Mouse (Mus musculus): ENCODE measurements around the gene Ift43. TPM values are rescaled to one million over a fixed set of nuclear protein-coding genes. Genes with fewer than 3 reads are reported as not detected.

The Ift43 gene
- polyA plus RNA-seq, 1 experiment from 2014 or later = 81.3 TPM

DNA sequence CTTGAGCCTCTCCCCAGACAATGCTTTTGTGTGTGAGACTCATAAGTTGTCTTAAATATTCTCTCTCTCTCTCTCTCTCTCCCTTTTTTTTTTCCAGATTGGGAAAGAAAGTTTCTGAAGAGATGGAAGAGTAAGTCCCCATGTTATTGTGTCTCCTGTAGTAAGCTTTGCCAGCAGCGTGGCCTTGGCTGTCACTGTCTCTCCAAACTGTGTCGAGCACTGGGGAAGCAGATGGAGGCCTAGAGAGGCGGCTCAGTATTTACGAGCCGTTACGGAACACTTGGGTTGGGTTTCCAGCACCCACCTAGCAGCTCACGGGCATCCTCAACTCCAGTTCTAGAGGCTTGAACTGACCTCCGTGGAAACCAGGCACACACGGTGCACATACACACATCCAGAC, 56.4 kb downstream of the Ift43 start:
- 63% methylated on average over 9 of the region's 9 CpGs for WGBS

GRCm38 (mm10) chr12:86142389-86142788, 60.0 kb downstream of the Ift43 start:
- Histone ChIP-seq H3K27me3 (no peaks in the 10 kb centered on the region), H3K9me3 (no peaks in the 10 kb centered on the region), H3K9ac (no peak overlapping the region), H3K4me1 (no peaks in the 10 kb centered on the region), H3K27ac (no peak overlapping the region), H3K4me2 (replicated peaks) (no peak overlapping the region), H3K4me3 (no peak overlapping the region), H3K36me3 (peaks cover 14% of the 10 kb centered on the region)
- no peak for ATAC-seq (ENCODE audit: low FRiP score, low read depth)
- WGBS = 87% methylated on average over 1 of the region's 1 CpGs

More for the DNA sequence above, 56.4 kb downstream of the Ift43 start:
- H3K27ac ChIP-seq = no peak overlapping the region
- H3K4me1 ChIP-seq = peaks cover 11% of the 10 kb centered on the region
- H3K9ac ChIP-seq = no peak overlapping the region
- H3K27me3 ChIP-seq = no peaks in the 10 kb centered on the region
- peaks cover 10% of the 10 kb centered on the region for H3K36me3 ChIP-seq
- H3K4me3 ChIP-seq = no peak overlapping the region
- H3K9me3 ChIP-seq = no peaks in the 10 kb centered on the region
- ATAC-seq (ENCODE audit: low FRiP score, low read depth) = no peak
- no peak overlapping the region for H3K4me2 ChIP-seq (replicated peaks)

DNA sequence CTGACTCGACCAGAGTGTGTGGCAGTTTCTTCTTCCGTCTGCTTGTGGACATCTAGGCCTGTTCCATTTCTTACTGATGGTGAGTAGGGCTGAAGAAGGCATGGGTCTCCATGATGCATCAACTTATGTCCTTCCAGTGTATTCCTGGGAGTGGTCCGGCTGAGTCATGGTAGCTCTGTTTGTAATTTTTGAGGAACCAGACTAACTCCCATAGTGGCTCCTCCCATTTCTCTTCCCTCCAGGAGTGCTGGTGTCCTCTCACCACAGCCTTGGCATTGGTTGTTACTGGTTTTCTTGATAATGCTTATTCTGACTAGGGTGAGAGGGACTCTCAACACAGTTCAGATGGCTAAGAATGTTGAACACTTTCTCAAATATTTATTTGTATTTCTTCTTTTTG, 63.9 kb downstream of the Ift43 start:
- H3K36me3 ChIP-seq = peaks cover 13% of the 10 kb centered on the region
- H3K4me1 ChIP-seq = no peaks in the 10 kb centered on the region
- H3K4me3 ChIP-seq = no peak overlapping the region
- peaks cover 4% of the 10 kb centered on the region; the same call in 1 of the 2 replicates for H3K9me3 ChIP-seq
- no peak for ATAC-seq (ENCODE audit: low FRiP score, low read depth)
- 92% methylated on average over 3 of the region's 3 CpGs for WGBS
- no peak overlapping the region for H3K27ac ChIP-seq
- H3K27me3 ChIP-seq = no peaks in the 10 kb centered on the region
- no peak overlapping the region for H3K9ac ChIP-seq
- H3K4me2 ChIP-seq (replicated peaks) = no peak overlapping the region

DNA sequence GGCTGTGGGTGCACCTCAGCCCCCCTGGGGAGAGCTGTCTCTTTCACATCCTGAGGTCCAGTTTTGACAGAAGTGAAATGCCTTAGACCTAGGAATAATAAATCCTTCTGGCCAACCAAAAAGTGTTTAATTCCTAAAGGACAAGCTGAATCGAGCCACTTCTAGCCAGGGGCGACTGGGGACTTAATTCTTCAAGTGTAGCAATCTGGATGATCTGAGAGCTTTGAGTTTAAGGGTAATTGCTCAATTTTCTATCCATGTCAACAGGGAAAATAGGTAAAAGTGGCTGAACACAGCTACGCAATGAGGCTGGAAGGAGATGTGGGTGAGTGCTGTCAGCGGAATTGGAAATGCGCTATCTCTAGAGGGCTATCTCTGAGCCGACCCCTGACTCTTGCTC, 65.9 kb downstream of the Ift43 start:
- Histone ChIP-seq H3K4me1 (no peaks in the 10 kb centered on the region), H3K27me3 (no peaks in the 10 kb centered on the region), H3K27ac (no peak overlapping the region), H3K4me2 (replicated peaks) (no peak overlapping the region), H3K9ac (no peak overlapping the region), H3K9me3 (peaks cover 4% of the 10 kb centered on the region; the same call in 1 of the 2 replicates), H3K36me3 (peaks cover 13% of the 10 kb centered on the region), H3K4me3 (no peak overlapping the region)
- WGBS = 88% methylated on average over 6 of the region's 6 CpGs
- ATAC-seq (ENCODE audit: low FRiP score, low read depth) = no peak

DNA sequence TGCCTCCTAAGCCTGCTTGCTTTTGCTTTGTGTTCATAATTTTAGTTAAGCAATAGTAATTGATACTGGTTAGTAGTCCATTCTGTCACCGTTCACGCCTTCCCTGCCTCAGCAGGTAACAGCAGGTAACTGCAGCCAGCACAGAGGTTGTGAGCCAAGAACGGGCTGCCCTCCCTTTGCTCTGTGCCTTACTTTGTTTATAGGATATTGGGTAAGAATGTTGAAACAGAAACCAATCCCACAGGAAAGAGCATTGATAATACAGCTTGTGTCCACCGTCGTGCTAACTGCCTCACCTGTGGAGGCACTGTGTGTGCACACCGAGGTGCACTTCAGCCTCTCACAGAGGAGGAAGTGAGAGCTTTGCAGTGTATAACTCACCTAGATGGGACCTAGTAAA, 66.7 kb downstream of the Ift43 start:
- Histone ChIP-seq H3K36me3 (peaks cover 13% of the 10 kb centered on the region), H3K27ac (no peak overlapping the region), H3K4me1 (peaks cover 3% of the 10 kb centered on the region), H3K4me3 (no peak overlapping the region), H3K9me3 (peaks cover 4% of the 10 kb centered on the region; the same call in 1 of the 2 replicates), H3K27me3 (no peaks in the 10 kb centered on the region), H3K9ac (no peak overlapping the region), H3K4me2 (replicated peaks) (no peak overlapping the region)
- ATAC-seq (ENCODE audit: low FRiP score, low read depth) = no peak
- WGBS = 77% methylated on average over 6 of the region's 6 CpGs

DNA sequence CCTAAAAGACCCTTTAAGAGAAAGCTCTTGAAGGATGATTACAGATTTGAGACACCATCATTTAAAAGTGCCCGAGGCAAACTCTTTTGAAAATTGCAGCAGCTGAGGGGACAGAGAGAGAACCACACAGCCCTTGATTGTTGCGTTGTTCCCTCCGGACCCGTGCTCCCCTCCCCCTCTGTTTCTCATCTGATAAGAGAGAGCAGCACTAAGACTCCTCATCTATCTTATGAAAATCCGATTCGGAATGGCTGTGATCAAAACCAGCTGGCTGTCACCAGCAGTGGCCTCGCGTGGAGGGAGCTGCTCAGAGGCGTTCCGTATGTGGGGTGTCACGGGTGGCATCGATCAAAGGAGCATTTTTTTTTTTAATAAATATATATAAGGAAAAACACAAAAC, 69.6 kb downstream of the Ift43 start:
- Histone ChIP-seq H3K36me3 (peaks cover 11% of the 10 kb centered on the region), H3K9ac (no peak overlapping the region), H3K27me3 (no peaks in the 10 kb centered on the region), H3K9me3 (peaks cover 4% of the 10 kb centered on the region; the same call in 1 of the 2 replicates), H3K4me2 (replicated peaks) (no peak overlapping the region), H3K27ac (no peak overlapping the region), H3K4me3 (no peak overlapping the region), H3K4me1 (peaks cover 8% of the 10 kb centered on the region)
- ATAC-seq (ENCODE audit: low FRiP score, low read depth) = no peak
- 46% methylated on average over 12 of the region's 12 CpGs for WGBS

DNA sequence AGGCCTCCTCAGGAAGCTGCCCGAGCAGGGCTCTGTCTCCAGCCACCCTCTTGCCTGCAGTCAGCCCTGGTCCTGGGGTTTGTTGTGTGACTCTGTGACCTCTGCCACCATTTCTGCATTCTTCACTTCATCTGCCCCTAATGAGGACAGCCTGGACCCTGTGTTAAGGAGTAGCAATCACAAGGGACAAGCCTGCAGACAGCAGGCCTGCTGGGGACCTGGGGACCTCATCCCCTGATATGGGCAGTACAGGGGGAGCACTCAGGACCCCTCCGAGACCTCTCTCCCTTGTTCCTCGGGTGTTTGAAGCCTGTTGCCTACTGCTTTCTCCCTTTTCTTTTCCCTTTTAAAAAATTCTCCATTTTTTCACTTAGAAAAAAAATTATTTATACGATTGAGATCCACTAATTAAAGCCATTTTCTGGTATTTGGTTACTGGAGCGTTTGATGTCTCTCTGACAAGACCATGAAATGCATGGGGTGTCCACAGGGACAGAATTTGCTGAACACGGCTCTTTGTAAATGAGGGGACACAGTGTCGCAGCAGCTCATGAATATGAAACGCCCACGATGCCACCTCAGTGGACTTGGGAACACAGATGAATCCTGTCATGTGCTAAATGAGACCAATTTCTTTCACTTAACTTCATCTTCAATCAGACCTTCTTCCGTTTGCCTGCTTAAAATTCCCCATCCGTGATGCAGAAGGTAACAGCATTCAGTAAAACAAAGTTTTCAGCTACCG, 71.0 kb downstream of the Ift43 start:
- H3K4me1 ChIP-seq = peaks cover 22% of the 10 kb centered on the region
- 75% methylated on average over 12 of the region's 12 CpGs for WGBS
- H3K4me2 ChIP-seq (replicated peaks) = no peak overlapping the region
- ATAC-seq (ENCODE audit: low FRiP score, low read depth) = no peak
- H3K27ac ChIP-seq = no peak overlapping the region
- no peaks in the 10 kb centered on the region for H3K27me3 ChIP-seq
- H3K9me3 ChIP-seq = peaks cover 4% of the 10 kb centered on the region; the same call in 1 of the 2 replicates
- H3K9ac ChIP-seq = no peak overlapping the region
- H3K4me3 ChIP-seq = no peak overlapping the region
- peaks cover 8% of the 10 kb centered on the region for H3K36me3 ChIP-seq

DNA sequence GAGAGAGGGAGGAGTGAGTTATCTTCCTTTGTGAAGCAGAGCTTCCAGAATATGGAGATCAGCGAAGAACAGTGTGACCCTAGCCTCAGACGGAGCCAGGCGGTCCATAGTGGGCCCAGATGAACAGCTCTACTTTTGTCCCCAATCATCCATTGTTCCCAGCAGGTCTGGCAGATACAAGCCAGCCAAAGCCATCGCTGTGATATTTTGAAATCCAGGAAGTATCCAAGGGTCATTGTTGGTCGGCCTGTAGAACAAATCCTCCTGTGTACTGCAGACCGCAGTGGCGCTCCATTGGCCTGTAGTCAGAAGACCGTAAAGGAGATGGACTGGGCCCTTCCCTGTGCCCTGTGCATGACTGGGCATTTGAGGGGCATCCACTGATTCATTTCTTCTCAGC, 72.8 kb downstream of the Ift43 start:
- Histone ChIP-seq H3K4me1 (peaks cover 33% of the 10 kb centered on the region), H3K36me3 (peaks cover 4% of the 10 kb centered on the region; the same call in 1 of the 2 replicates), H3K27me3 (no peaks in the 10 kb centered on the region), H3K27ac (no peak overlapping the region), H3K4me3 (no peak overlapping the region), H3K9me3 (peaks cover 2% of the 10 kb centered on the region; the same call in 1 of the 2 replicates), H3K9ac (no peak overlapping the region), H3K4me2 (replicated peaks) (no peak overlapping the region)
- ATAC-seq (ENCODE audit: low FRiP score, low read depth) = no peak
- 92% methylated on average over 8 of the region's 8 CpGs for WGBS

DNA sequence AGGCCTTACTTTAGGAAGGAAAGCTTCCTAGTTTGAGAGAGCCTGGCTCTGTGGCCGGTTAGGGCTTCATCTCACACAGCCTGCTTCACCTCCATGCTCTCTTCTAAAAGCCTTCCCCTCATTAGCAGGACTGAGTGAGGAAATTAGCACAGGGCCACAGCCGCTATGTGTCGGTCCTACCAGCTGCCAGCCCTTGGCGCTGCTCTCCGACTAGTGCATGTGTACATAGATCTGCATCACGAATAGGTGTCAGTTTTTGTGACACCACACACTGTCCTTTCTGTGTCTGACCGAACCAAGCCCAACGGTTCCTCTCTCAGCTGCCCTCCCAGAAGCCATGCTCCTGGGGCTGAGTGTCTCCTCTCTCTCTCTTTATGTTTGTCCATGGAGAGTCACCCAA, 74.8 kb downstream of the Ift43 start:
- Histone ChIP-seq H3K27ac (peak overlapping the region; percentile 74), H3K36me3 (peaks cover 14% of the 10 kb centered on the region), H3K4me3 (no peak overlapping the region), H3K9me3 (peaks cover 6% of the 10 kb centered on the region; the same call in 1 of the 2 replicates), H3K27me3 (no peaks in the 10 kb centered on the region), H3K9ac (no peak overlapping the region), H3K4me2 (replicated peaks) (no peak overlapping the region), H3K4me1 (peaks cover 33% of the 10 kb centered on the region)
- WGBS = 84% methylated on average over 8 of the region's 8 CpGs
- ATAC-seq (ENCODE audit: low FRiP score, low read depth) = no peak

GRCm38 (mm10) chr12:86157894-86158444, 75.6 kb downstream of the Ift43 start:
- no peak overlapping the region for H3K9ac ChIP-seq
- no peak overlapping the region for H3K4me3 ChIP-seq
- H3K27me3 ChIP-seq = no peaks in the 10 kb centered on the region
- 9% methylated on average over 8 of the region's 8 CpGs for WGBS
- H3K4me1 ChIP-seq = peaks cover 38% of the 10 kb centered on the region
- peaks cover 14% of the 10 kb centered on the region for H3K36me3 ChIP-seq
- H3K27ac ChIP-seq = peak overlapping the region; percentile 74
- peak; percentile 84 for ATAC-seq (ENCODE audit: low FRiP score, low read depth)
- peak overlapping the region; percentile 14; the same call in 1 of the 2 replicates for H3K4me2 ChIP-seq (replicated peaks)
- H3K9me3 ChIP-seq = peaks cover 6% of the 10 kb centered on the region; the same call in 1 of the 2 replicates

GRCm38 (mm10) chr12:86158689-86159483, 76.5 kb downstream of the Ift43 start:
- no peak overlapping the region for H3K4me3 ChIP-seq
- peak overlapping the region; percentile 74 for H3K27ac ChIP-seq
- H3K9ac ChIP-seq = no peak overlapping the region
- 78% methylated on average over 20 of the region's 20 CpGs for WGBS
- peaks cover 14% of the 10 kb centered on the region for H3K36me3 ChIP-seq
- 0 out of 2 replicates have a peak, but pooled peaks have one; percentile 20 for ATAC-seq (ENCODE audit: low FRiP score, low read depth)
- H3K27me3 ChIP-seq = no peaks in the 10 kb centered on the region
- H3K4me1 ChIP-seq = peaks cover 44% of the 10 kb centered on the region
- peaks cover 6% of the 10 kb centered on the region; the same call in 1 of the 2 replicates for H3K9me3 ChIP-seq
- no peak overlapping the region for H3K4me2 ChIP-seq (replicated peaks)

GRCm38 (mm10) chr12:86161436-86161835, 79.1 kb downstream of the Ift43 start:
- no peaks in the 10 kb centered on the region for H3K27me3 ChIP-seq
- 94% methylated on average over 6 of the region's 6 CpGs for WGBS
- H3K9ac ChIP-seq = no peak overlapping the region
- no peak overlapping the region for H3K4me3 ChIP-seq
- H3K4me2 ChIP-seq (replicated peaks) = no peak overlapping the region
- H3K4me1 ChIP-seq = peaks cover 40% of the 10 kb centered on the region
- H3K27ac ChIP-seq = no peak overlapping the region
- ATAC-seq (ENCODE audit: low FRiP score, low read depth) = no peak
- peaks cover 14% of the 10 kb centered on the region for H3K36me3 ChIP-seq
- peaks cover 6% of the 10 kb centered on the region; the same call in 1 of the 2 replicates for H3K9me3 ChIP-seq
